Mouse (Mus musculus) forebrain, embryonic 16.5 days (tissue): ENCODE data around the gene Sema6d. TPM values are rescaled to one million over a fixed set of nuclear protein-coding genes. Genes with fewer than 3 reads are reported as not detected.

Source experiments
- ATAC-seq: fragments of 200-750 bp; cut with Nextera tagmentation; 2 replicates; pipeline ENCODE4 v1.8.0; 2017; ENCODE audit warnings: mild to moderate bottlenecking, moderate library complexity
- H3K27ac ChIP-seq: fragments of 300-500 bp; sonication (generic); 2 replicates; pipeline ENCODE4 v1.5.1; 2014; ENCODE audit warnings: low read length, control low read depth
- H3K27me3 ChIP-seq: fragments of 300-500 bp; sonication (generic); replicated peaks from 2 replicates; pipeline ENCODE4 v1.6.1; 2014; ENCODE audit warnings: low read length; ENCODE audit not compliant: control insufficient read depth, insufficient read depth
- H3K36me3 ChIP-seq: fragments of 300-500 bp; sonication (generic); 2 replicates; pipeline ENCODE4 v1.6.1; 2014; ENCODE audit not compliant: control insufficient read depth, insufficient read depth
- H3K4me1 ChIP-seq: fragments of 300-500 bp; sonication (generic); replicated peaks from 2 replicates; pipeline ENCODE4 v1.6.1; 2014; ENCODE audit warnings: low read length; ENCODE audit not compliant: control insufficient read depth, insufficient read depth
- H3K4me2 ChIP-seq: fragments of 300-500 bp; sonication (generic); 2 replicates; pipeline ENCODE4 v1.6.1; 2014; ENCODE audit warnings: mild to moderate bottlenecking, low read length, control low read depth
- H3K4me3 ChIP-seq: fragments of 300-500 bp; sonication (generic); replicated peaks from 2 replicates; pipeline ENCODE4 v1.5.1; 2014; ENCODE audit warnings: mild to moderate bottlenecking, low read length, control low read depth
- H3K9ac ChIP-seq: fragments of 300-500 bp; sonication (generic); replicated peaks from 2 replicates; pipeline ENCODE4 v1.6.1; 2014; ENCODE audit warnings: low read depth, low read length, control low read depth
- H3K9me3 ChIP-seq: fragments of 300-500 bp; sonication (generic); 2 replicates; pipeline ENCODE4 v1.6.1; 2016; ENCODE audit warnings: low read length; ENCODE audit not compliant: control insufficient read depth
- WGBS: fragments of 180-500 bp; shearing (Covaris S2); extraction: QIAGEN DNeasy Blood & Tissue Kit; methylation state at CpG from one replicate; pipeline ENCODE4 v1.1.7; 2014; 5-methylcytosine and 5-hydroxymethylcytosine counted together
- polyA plus RNA-seq: library from polyadenylated mRNA; unstranded; fragments of >200 nt; fragmentation: Nextera tagmentation; extraction: Ambion mirVana; gene quantifications from 2 replicates; pipeline ENCODE4 v1.2.1, GENCODE M21; 2015

The Sema6d gene
- polyA plus RNA-seq, 1 experiment from 2014 or later: 32.2 TPM

DNA sequence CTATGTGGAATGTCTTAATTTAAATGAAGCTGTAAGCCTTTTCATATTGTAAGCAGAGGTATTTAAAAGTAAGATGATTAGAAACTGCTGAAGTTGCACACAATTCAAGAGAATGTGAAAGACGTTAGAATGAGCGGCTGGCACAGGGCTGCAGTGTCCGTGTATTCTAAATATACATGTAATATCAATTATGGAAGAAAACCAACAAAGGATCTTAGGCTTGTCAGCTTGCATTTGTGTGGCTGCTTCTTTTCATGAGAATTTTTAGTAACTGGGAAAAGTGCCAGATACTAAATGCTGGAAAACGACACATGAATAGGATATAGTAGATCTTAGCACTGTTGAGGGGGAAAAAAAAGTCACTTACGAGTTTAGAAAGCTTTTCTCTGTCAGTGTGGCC, 11.8 kb downstream of the Sema6d start:
- peak overlapping the region; percentile 53 for H3K27ac ChIP-seq

DNA sequence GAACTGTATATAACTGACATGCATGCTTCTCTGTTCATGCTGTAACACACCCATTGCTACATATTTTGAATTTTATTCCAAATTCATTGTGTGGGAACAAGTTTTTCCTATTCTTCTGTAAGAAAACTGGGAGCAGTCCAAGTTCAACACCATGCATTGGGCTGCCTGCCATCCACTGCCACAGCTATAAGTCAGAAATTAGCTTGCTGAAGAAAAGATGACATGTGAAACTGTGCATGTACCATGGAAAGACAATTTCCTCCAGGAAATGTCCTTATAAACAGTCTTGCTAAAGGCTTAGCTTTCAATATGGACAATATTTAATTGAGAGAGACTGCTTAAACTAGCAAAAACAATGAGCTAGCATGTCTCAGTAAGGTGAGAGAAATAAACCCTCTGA, 13.5 kb downstream of the Sema6d start:
- no peaks in the 10 kb centered on the region for H3K27me3 ChIP-seq
- H3K27ac ChIP-seq: no peak overlapping the region
- H3K4me3 ChIP-seq: no peak overlapping the region
- peaks cover 13% of the 10 kb centered on the region for H3K4me1 ChIP-seq
- H3K9ac ChIP-seq: no peak overlapping the region
- ATAC-seq: no peak
- no peaks in the 10 kb centered on the region for H3K36me3 ChIP-seq
- H3K4me2 ChIP-seq: no peak overlapping the region
- H3K9me3 ChIP-seq: no peaks in the 10 kb centered on the region

More for the DNA sequence above, 11.8 kb downstream of the Sema6d start:
- 4% methylated on average over 5 of the region's 5 CpGs for WGBS
- H3K4me2 ChIP-seq: peak overlapping the region; percentile 7; the same call in 1 of the 2 replicates
- H3K36me3 ChIP-seq: no peaks in the 10 kb centered on the region
- H3K27me3 ChIP-seq: no peaks in the 10 kb centered on the region
- no peak overlapping the region for H3K4me3 ChIP-seq
- ATAC-seq: peak; percentile 61
- peaks cover 13% of the 10 kb centered on the region for H3K4me1 ChIP-seq
- no peaks in the 10 kb centered on the region for H3K9me3 ChIP-seq
- no peak overlapping the region for H3K9ac ChIP-seq

DNA sequence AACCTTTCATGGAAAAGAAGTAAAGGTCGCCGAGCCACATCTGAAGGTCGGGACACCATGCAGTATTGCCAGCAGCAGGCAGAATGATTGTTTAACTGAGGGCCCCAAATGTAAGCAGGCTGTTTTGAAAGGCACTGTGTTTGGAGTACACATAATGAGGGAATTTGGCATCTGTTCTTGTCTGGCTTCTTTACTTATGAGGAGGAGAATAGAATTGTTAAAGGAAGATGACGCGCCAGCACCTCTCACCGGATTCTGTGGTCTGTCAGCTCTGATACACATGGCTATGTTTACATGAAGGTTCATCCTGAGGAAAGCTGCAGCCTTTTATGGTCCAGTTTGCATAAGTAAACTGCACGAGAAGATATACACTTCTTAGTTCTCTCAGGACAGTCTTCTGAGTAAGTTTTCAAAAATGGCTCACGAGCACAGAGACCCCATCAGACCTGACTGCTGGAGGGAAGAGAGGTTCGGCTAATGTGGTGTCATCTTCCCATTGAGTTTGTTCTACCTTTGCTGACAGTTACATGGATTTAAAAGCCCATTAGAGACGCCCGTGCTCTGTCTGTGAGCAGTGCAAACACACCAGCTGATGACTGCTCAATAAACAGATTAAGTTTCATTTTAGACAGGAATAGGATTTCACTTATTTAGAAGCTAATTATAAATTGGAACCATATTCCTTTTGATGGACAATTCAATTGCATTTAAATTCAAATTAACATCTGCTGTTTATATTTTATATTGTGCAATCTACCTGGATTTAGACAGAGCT, 28.9 kb downstream of the Sema6d start:
- Histone ChIP-seq H3K4me1 (peaks cover 10% of the 10 kb centered on the region), H3K9ac (no peak overlapping the region), H3K36me3 (no peaks in the 10 kb centered on the region), H3K27ac (peak overlapping the region; percentile 33; the same call in 1 of the 2 replicates), H3K4me3 (no peak overlapping the region), H3K4me2 (0 out of 2 replicates have a peak overlapping the region, but pooled peaks have one; percentile 11), H3K27me3 (no peaks in the 10 kb centered on the region), H3K9me3 (no peaks in the 10 kb centered on the region)
- 35% methylated on average over 11 of the region's 11 CpGs for WGBS
- ATAC-seq: peak; percentile 58; the same call in 1 of the 2 replicates

DNA sequence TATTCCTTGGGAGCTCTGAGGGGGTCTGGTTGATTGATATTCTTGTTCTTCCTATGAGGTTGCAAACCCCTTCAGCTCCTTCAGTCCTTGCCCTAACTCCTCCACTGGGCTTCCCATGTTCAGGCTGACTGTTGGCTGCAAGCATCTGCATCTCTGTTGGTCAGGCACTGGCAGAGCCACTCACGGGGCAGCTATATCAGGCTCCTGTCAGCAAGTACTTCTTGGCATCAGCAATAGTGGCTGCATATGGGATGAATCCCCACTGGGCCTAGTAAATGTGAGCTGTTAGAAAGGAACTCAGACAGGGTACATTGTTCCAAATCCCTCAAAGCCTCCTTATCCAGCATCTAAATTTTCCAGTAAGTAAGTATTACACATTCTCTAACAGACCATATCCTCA, 30.6 kb downstream of the Sema6d start:
- H3K9ac ChIP-seq: no peak overlapping the region
- H3K9me3 ChIP-seq: no peaks in the 10 kb centered on the region
- H3K27me3 ChIP-seq: no peaks in the 10 kb centered on the region
- no peak for ATAC-seq
- H3K4me3 ChIP-seq: no peak overlapping the region
- no peak overlapping the region for H3K27ac ChIP-seq
- 67% methylated on average over 1 of the region's 1 CpGs for WGBS
- no peak overlapping the region for H3K4me2 ChIP-seq
- H3K36me3 ChIP-seq: no peaks in the 10 kb centered on the region
- peaks cover 10% of the 10 kb centered on the region for H3K4me1 ChIP-seq

DNA sequence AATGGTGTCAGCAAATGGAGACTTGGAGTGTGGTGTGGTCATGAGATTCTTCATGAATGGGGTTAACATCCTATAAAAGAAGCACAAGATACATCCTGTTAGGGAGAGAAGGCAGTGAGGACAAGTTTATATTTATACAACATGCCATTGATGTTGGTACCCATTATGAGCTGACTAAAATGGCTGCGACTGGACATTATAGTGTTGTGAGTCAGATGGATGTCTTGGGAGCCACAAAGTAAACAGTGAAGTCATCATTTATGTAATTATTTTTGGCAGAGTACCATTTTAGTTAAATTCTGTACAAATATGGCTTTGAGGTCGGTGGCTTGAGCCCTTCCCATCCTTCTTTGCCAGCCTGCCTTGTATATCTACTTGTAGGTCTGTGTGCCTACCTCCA, 31.8 kb downstream of the Sema6d start:
- no peaks in the 10 kb centered on the region for H3K36me3 ChIP-seq
- ATAC-seq: no peak
- H3K9ac ChIP-seq: no peak overlapping the region
- no peak overlapping the region for H3K4me2 ChIP-seq
- no peak overlapping the region for H3K4me3 ChIP-seq
- no peaks in the 10 kb centered on the region for H3K9me3 ChIP-seq
- 92% methylated on average over 2 of the region's 2 CpGs for whole genome bisulfite sequencing
- H3K4me1 ChIP-seq: peaks cover 10% of the 10 kb centered on the region
- H3K27me3 ChIP-seq: no peaks in the 10 kb centered on the region
- H3K27ac ChIP-seq: no peak overlapping the region

DNA sequence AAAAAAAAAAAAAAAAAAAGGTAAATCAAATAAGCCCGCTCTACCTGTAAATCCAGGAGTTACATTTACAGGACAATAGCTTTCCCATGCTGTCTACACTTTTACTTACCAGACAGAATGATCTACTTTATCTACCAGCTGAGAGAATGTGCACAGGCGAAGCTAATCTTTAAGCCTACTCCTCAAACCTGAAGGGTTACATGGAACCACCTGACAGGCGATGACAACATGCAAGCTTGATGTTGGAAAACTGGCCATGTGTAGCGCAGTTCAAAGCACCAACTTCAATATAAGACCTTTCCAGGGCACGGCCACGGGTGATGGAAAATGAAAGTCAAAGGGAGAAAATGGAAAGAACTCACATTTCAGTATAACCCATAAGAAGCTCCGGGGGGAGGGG, 35.7 kb downstream of the Sema6d start:
- WGBS: 91% methylated on average over 7 of the region's 7 CpGs
- Histone ChIP-seq H3K9me3 (no peaks in the 10 kb centered on the region), H3K4me3 (no peak overlapping the region), H3K36me3 (no peaks in the 10 kb centered on the region), H3K4me2 (no peak overlapping the region), H3K9ac (no peak overlapping the region), H3K4me1 (no peaks in the 10 kb centered on the region), H3K27ac (no peak overlapping the region), H3K27me3 (no peaks in the 10 kb centered on the region)
- no peak for ATAC-seq

DNA sequence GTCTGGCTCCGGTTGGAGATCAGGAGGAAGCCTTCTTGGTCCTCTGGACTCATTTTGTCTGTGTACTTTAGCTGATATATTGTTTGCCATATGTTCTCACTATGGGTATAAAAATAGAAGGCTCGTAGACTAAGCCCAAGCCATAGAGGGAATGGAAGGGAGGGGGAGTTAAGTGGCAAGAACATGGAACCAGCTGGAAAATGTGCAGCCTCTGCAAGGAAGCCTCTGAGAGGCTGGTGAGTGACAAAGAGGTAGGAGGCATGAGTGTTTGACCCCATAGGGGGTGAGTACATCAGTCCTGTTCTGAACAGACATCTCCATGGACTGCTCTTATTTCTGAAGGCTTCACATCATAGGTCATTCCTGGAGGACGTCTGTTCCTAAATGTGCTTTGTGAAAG, 37.1 kb downstream of the Sema6d start:
- Histone ChIP-seq H3K4me3 (no peak overlapping the region), H3K27me3 (no peaks in the 10 kb centered on the region), H3K9ac (no peak overlapping the region), H3K4me2 (no peak overlapping the region), H3K36me3 (no peaks in the 10 kb centered on the region), H3K9me3 (no peaks in the 10 kb centered on the region), H3K4me1 (no peaks in the 10 kb centered on the region), H3K27ac (no peak overlapping the region)
- no peak for ATAC-seq
- 67% methylated on average over 3 of the region's 3 CpGs for WGBS

DNA sequence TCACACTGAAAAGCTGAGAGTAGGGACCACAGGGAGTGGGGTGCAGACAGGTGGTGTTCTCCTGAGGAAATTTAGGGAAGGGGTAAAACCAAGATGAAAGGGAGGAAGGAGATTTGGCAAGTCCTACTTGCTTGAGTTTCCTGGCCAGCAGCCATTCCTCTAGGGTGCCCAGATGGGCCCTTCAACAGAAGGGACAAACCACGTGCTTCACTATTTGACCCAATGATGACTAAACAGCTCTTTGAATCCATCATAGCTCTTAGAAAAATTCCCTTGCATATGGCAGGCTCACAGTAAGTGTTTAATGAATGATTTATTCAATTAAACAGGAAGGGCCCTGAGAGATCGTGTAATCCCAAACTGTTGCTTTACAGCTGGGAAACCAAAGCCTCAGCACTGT, 41.1 kb downstream of the Sema6d start:
- no peaks in the 10 kb centered on the region for H3K36me3 ChIP-seq
- no peak overlapping the region for H3K4me2 ChIP-seq
- H3K27me3 ChIP-seq: no peaks in the 10 kb centered on the region
- ATAC-seq: peak; percentile 15; the same call in 1 of the 2 replicates
- H3K4me1 ChIP-seq: 0 out of 2 replicates have a peak, but pooled peaks cover 3% of the 10 kb centered on the region
- H3K9ac ChIP-seq: no peak overlapping the region
- H3K9me3 ChIP-seq: no peaks in the 10 kb centered on the region
- WGBS: 42% methylated on average over 2 of the region's 2 CpGs
- H3K27ac ChIP-seq: no peak overlapping the region
- H3K4me3 ChIP-seq: no peak overlapping the region

DNA sequence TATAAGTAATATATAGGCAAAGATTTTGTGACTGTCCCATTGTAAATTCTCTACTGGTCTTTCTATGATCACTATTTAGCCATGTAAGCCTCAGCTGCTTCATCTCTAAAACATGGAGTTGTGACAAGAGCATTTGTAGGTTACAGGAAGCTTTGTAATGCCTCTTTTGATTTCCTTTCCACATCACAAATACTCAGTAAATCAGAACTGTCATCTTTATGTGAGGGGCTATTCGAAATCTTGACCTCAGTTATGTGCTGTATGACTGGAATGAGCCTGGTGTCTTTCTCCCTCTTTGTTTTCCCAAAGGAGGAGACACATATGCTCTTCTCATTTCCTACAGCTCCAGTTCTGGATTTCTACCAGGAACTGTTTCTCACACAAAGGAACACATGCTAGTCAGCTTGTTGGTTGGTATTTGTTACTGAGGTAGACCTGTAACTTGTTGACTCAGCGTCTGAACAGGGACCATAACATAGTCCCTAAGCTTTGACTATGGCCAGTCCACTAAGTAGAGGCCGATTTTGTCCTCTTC, 51.8 kb downstream of the Sema6d start:
- Histone ChIP-seq H3K27me3 (no peaks in the 10 kb centered on the region), H3K9ac (no peak overlapping the region), H3K4me3 (no peak overlapping the region), H3K4me2 (no peak overlapping the region), H3K4me1 (peaks cover 4% of the 10 kb centered on the region), H3K36me3 (no peaks in the 10 kb centered on the region), H3K27ac (no peak overlapping the region), H3K9me3 (no peaks in the 10 kb centered on the region)
- no peak for ATAC-seq
- 71% methylated on average over 3 of the region's 3 CpGs for WGBS
